Mouse (Mus musculus): ENCODE data around the gene Ppp1r21. TPM values are rescaled to one million over a fixed set of nuclear protein-coding genes. Genes with fewer than 3 reads are reported as not detected.

Ppp1r21 gene
- polyA plus RNA-seq, 1 experiment from 2014 or later, result 23.8 TPM

DNA sequence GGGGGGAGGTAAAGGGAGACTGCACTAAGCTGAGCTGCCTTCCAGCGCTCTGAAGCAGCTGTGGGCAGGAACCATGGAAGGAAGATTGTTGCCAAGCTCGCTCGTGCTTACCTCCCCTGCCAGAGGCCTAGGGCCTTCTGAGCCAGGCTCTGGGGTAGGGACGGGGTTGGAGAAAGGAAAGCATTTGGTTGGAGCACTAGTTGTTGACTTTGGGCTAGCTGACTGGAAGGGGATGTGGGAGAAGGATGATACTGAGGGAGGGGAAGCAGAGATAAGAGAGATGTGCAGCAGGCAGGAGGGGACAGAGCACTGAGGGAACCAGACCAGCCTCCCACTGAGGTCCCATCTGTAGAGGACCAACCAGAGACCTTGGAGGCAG, 99.5 kb downstream of the Ppp1r21 start:
- H3K4me2 ChIP-seq (ENCODE audit: low read depth, low read length, severe bottlenecking), result no peak overlapping the region
- peaks cover 5% of the 10 kb centered on the region for H3K4me1 ChIP-seq (replicated peaks; ENCODE audit: control insufficient read depth, insufficient read depth, low read length)
- WGBS, result 45% methylated on average over 4 of the region's 4 CpGs

DNA sequence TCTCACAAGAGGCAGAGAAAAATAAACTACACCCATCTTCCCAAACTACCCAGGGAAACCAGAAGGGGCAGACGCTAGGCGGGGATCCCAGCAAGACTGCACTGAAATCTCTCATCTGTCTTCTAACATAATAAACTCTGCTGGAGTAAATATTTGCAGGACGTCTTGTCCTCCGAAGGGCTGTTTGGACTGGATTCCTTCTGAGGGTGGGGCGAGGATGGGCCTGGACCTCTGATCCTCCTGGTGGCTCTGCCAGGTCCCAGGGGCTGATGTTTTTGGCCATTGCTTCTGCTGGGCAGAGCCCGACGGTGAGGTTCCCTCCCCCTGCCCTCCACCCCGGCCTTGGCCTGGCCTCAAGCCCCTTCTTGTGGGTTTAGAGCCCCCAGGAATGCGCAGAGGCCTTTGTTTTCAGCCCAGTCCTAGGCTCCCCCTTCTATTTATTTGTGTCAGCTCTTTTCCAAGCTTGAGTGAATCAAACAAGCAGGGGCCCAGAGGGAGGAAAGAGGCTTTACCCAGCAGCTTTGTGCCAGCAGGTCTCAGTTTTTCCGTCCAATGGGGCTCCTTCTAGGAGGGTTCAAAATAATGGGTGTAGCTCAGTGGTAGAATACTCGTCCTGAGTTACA, 100.1 kb downstream of the Ppp1r21 start:
- H3K4me2 ChIP-seq (ENCODE audit: low read depth, low read length, severe bottlenecking), result 0 out of 2 replicates have a peak overlapping the region, but pooled peaks have one; percentile 13
- ATAC-seq (replicated peaks; ENCODE audit: low FRiP score) (peak; percentile 80), DNase-seq (ENCODE audit: low spot score) (peak; percentile 66)
- no peaks in the 10 kb centered on the region for H3K36me3 ChIP-seq (ENCODE audit: control insufficient read depth, insufficient read depth, low read length)
- H3K4me3 ChIP-seq (ENCODE audit: low read depth, low read length), result no peak overlapping the region
- H3K9me3 ChIP-seq (ENCODE audit: control insufficient read depth, low read length), result no peaks in the 10 kb centered on the region
- 12% methylated on average over 11 of the region's 11 CpGs for WGBS
- peak overlapping the region; percentile 58 for H3K27ac ChIP-seq (ENCODE audit: low read depth, low read length)
- H3K9ac ChIP-seq (ENCODE audit: low read length), result no peak overlapping the region; the same call in 1 of the 2 replicates
- no peaks in the 10 kb centered on the region for H3K27me3 ChIP-seq (ENCODE audit: control insufficient read depth, insufficient read depth, low read length)
- peaks cover 5% of the 10 kb centered on the region for H3K4me1 ChIP-seq (replicated peaks; ENCODE audit: control insufficient read depth, insufficient read depth, low read length)

More for the DNA sequence above, 99.5 kb downstream of the Ppp1r21 start:
- Histone ChIP-seq H3K9me3 (ENCODE audit: control insufficient read depth, low read length) (no peaks in the 10 kb centered on the region), H3K36me3 (ENCODE audit: control insufficient read depth, insufficient read depth, low read length) (no peaks in the 10 kb centered on the region), H3K27me3 (ENCODE audit: control insufficient read depth, insufficient read depth, low read length) (no peaks in the 10 kb centered on the region), H3K4me3 (ENCODE audit: low read depth, low read length) (no peak overlapping the region), H3K9ac (ENCODE audit: low read length) (no peak overlapping the region), H3K27ac (ENCODE audit: low read depth, low read length) (0 out of 2 replicates have a peak overlapping the region, but pooled peaks have one; percentile 58)
- no peak for DNase-seq (ENCODE audit: low spot score)
- ATAC-seq (replicated peaks; ENCODE audit: low FRiP score), result peak; percentile 30

DNA sequence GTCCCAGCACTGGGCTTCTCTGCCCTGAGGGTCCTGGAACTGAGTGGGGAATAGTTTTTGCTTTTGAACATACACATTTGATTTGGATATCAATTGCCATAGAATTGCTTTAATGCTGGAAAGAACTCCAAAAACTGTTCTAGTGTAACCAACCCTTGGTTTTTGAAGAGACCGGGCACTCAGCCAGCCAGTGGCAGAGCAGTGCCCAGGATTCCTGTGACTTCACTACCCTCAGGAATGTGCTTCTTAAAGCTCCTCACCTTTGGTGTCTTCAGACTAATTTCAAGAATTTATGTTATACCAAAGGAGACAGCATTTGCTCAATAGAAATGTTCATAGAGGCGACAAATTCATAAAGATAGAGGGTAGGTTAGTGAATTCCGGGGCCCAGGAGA, 100.6 kb downstream of the Ppp1r21 start:
- no peak overlapping the region for H3K4me3 ChIP-seq (ENCODE audit: low read depth, low read length)
- H3K36me3 ChIP-seq (ENCODE audit: control insufficient read depth, insufficient read depth, low read length), result no peaks in the 10 kb centered on the region
- H3K27ac ChIP-seq (ENCODE audit: low read depth, low read length), result no peak overlapping the region
- 74% methylated on average over 3 of the region's 3 CpGs for WGBS
- ATAC-seq (replicated peaks; ENCODE audit: low FRiP score) (no peak), DNase-seq (ENCODE audit: low spot score) (no peak)
- H3K4me2 ChIP-seq (ENCODE audit: low read depth, low read length, severe bottlenecking), result no peak overlapping the region
- H3K27me3 ChIP-seq (ENCODE audit: control insufficient read depth, insufficient read depth, low read length), result no peaks in the 10 kb centered on the region
- H3K9ac ChIP-seq (ENCODE audit: low read length), result no peak overlapping the region
- H3K4me1 ChIP-seq (replicated peaks; ENCODE audit: control insufficient read depth, insufficient read depth, low read length), result peaks cover 5% of the 10 kb centered on the region
- no peaks in the 10 kb centered on the region for H3K9me3 ChIP-seq (ENCODE audit: control insufficient read depth, low read length)

- DNase-seq (ENCODE audit: low spot score) (peak; percentile 22), ATAC-seq (replicated peaks; ENCODE audit: low FRiP score) (no peak)
- WGBS, result 91% methylated on average over 3 of the region's 3 CpGs
- Histone ChIP-seq H3K36me3 (ENCODE audit: control insufficient read depth, insufficient read depth, low read length) (no peaks in the 10 kb centered on the region; the same call in 1 of the 2 replicates), H3K9ac (ENCODE audit: low read length) (no peak overlapping the region), H3K4me3 (ENCODE audit: low read depth, low read length) (no peak overlapping the region), H3K9me3 (ENCODE audit: control insufficient read depth, low read length) (no peaks in the 10 kb centered on the region), H3K4me1 (replicated peaks; ENCODE audit: control insufficient read depth, insufficient read depth, low read length) (peaks cover 2% of the 10 kb centered on the region), H3K27ac (ENCODE audit: low read depth, low read length) (no peak overlapping the region), H3K27me3 (ENCODE audit: control insufficient read depth, insufficient read depth, low read length) (no peaks in the 10 kb centered on the region), H3K4me2 (ENCODE audit: low read depth, low read length, severe bottlenecking) (no peak overlapping the region)
Observed at GRCm38 (mm10) chr17:88632631-88633030, 102.7 kb downstream of the Ppp1r21 start.

- H3K4me3 ChIP-seq (ENCODE audit: low read depth, low read length), result no peak overlapping the region
- DNase-seq (ENCODE audit: low spot score) (peak; percentile 42), ATAC-seq (replicated peaks; ENCODE audit: low FRiP score) (no peak)
- 87% methylated on average over 14 of the region's 14 CpGs for WGBS
- no peaks in the 10 kb centered on the region for H3K27me3 ChIP-seq (ENCODE audit: control insufficient read depth, insufficient read depth, low read length)
- H3K36me3 ChIP-seq (ENCODE audit: control insufficient read depth, insufficient read depth, low read length), result no peaks in the 10 kb centered on the region; the same call in 1 of the 2 replicates
- no peaks in the 10 kb centered on the region for H3K9me3 ChIP-seq (ENCODE audit: control insufficient read depth, low read length)
- no peak overlapping the region for H3K27ac ChIP-seq (ENCODE audit: low read depth, low read length)
- no peak overlapping the region for H3K9ac ChIP-seq (ENCODE audit: low read length)
- H3K4me1 ChIP-seq (replicated peaks; ENCODE audit: control insufficient read depth, insufficient read depth, low read length), result no peaks in the 10 kb centered on the region
- H3K4me2 ChIP-seq (ENCODE audit: low read depth, low read length, severe bottlenecking), result no peak overlapping the region
Observed at GRCm38 (mm10) chr17:88636076-88636475, 106.2 kb downstream of the Ppp1r21 start.

DNA sequence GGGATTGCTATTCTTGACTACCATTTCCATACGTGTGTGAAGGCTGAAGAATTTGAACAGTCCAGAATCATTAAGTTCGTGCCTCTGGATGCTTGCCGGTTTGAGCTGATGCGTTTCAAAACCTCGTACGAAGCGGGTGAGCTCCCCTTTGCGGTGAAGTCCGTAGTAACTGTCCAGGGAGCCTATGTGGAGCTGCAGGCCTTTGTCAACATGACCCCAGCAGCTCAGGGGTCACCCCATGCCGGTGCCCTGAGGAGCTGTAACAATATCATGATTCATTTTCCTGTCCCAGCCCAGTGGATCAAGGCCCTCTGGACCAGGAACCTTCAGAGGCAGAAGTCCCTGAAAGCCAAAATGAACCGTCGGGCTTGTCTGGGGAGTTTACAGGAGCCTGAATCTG, 106.7 kb downstream of the Ppp1r21 start:
- 58% methylated on average over 12 of the region's 12 CpGs for WGBS
- no peaks in the 10 kb centered on the region for H3K27me3 ChIP-seq (ENCODE audit: control insufficient read depth, insufficient read depth, low read length)
- ATAC-seq (replicated peaks; ENCODE audit: low FRiP score) (no peak), DNase-seq (ENCODE audit: low spot score) (peak; percentile 53)
- no peak overlapping the region for H3K27ac ChIP-seq (ENCODE audit: low read depth, low read length)
- H3K9me3 ChIP-seq (ENCODE audit: control insufficient read depth, low read length), result no peaks in the 10 kb centered on the region
- no peak overlapping the region for H3K4me2 ChIP-seq (ENCODE audit: low read depth, low read length, severe bottlenecking)
- H3K4me3 ChIP-seq (ENCODE audit: low read depth, low read length), result no peak overlapping the region
- H3K9ac ChIP-seq (ENCODE audit: low read length), result no peak overlapping the region
- H3K36me3 ChIP-seq (ENCODE audit: control insufficient read depth, insufficient read depth, low read length), result no peaks in the 10 kb centered on the region; the same call in 1 of the 2 replicates
- H3K4me1 ChIP-seq (replicated peaks; ENCODE audit: control insufficient read depth, insufficient read depth, low read length), result no peaks in the 10 kb centered on the region

Other genes starting within 250 kb of the Ppp1r21 start
- gene Foxn2, start 89.4 kb upstream of the Ppp1r21 start, polyA plus RNA-seq (2014; fragmentation: Nextera tagmentation; extraction: Ambion mirVana), result 7.1 and 9.5 TPM in 2 replicates
- gene Ston1, start 67.6 kb downstream of the Ppp1r21 start, polyA plus RNA-seq (2014; fragmentation: Nextera tagmentation; extraction: Ambion mirVana), result 3.4 and 4.9 TPM in 2 replicates
- gene Gtf2a1l, start 138.5 kb downstream of the Ppp1r21 start, polyA plus RNA-seq (2014; fragmentation: Nextera tagmentation; extraction: Ambion mirVana), result 0.36 TPM in 1 of 2 replicates, not detected in the other

Measured in forebrain, embryonic 11.5 days (tissue).